Mouse (Mus musculus) kidney, embryonic 14.5 days (tissue): ENCODE data around the gene Tmprss4. TPM values are rescaled to one million over a fixed set of nuclear protein-coding genes. Genes with fewer than 3 reads are reported as not detected.

ENCODE experiments used
- ATAC-seq: fragments of 200-750 bp; cut with Nextera tagmentation; 2 replicates; pipeline ENCODE4 v1.8.0; 2017; ENCODE audit warnings: moderate number of reproducible peaks, mild to moderate bottlenecking, moderate TSS enrichment, moderate library complexity; ENCODE audit not compliant: low FRiP score, low TSS enrichment
- H3K27ac ChIP-seq: fragments of 300-500 bp; sonication (generic); 2 replicates; pipeline ENCODE4 v1.5.1; 2014; ENCODE audit warnings: low read depth, mild to moderate bottlenecking, low read length, moderate library complexity, mixed read lengths
- H3K27me3 ChIP-seq: fragments of 300-500 bp; sonication (generic); 2 replicates; pipeline ENCODE4 v1.6.1; 2014; ENCODE audit warnings: mild to moderate bottlenecking, low read length; ENCODE audit not compliant: control insufficient read depth, insufficient read depth
- H3K36me3 ChIP-seq: fragments of 300-500 bp; sonication (generic); 2 replicates; pipeline ENCODE4 v1.6.1; 2014; ENCODE audit warnings: low read length, mixed read lengths; ENCODE audit not compliant: control insufficient read depth, insufficient read depth
- H3K4me1 ChIP-seq: fragments of 300-500 bp; sonication (generic); 2 replicates; pipeline ENCODE4 v1.6.1; 2014; ENCODE audit warnings: low read length, mixed read lengths; ENCODE audit not compliant: control insufficient read depth, insufficient read depth
- H3K4me2 ChIP-seq: fragments of 300-500 bp; sonication (generic); replicated peaks from 2 replicates; pipeline ENCODE4 v1.6.1; 2014; ENCODE audit warnings: low read depth, mild to moderate bottlenecking, low read length
- H3K4me3 ChIP-seq: fragments of 300-500 bp; sonication (generic); 2 replicates; pipeline ENCODE4 v1.5.1; 2014; ENCODE audit warnings: mild to moderate bottlenecking, low read length
- H3K9ac ChIP-seq: fragments of 300-500 bp; sonication (generic); 2 replicates; pipeline ENCODE4 v1.6.1; 2014; ENCODE audit warnings: low read depth, mild to moderate bottlenecking, low read length, moderate library complexity
- H3K9me3 ChIP-seq: fragments of 300-500 bp; sonication (generic); 2 replicates; pipeline ENCODE4 v1.6.1; 2016; ENCODE audit warnings: low read length; ENCODE audit not compliant: control insufficient read depth
- WGBS: fragments of 180-500 bp; shearing (Covaris S2); extraction: QIAGEN DNeasy Blood & Tissue Kit; methylation state at CpG from one replicate; pipeline ENCODE4 v1.1.7; 2014; 5-methylcytosine and 5-hydroxymethylcytosine counted together
- polyA plus RNA-seq: library from polyadenylated mRNA; unstranded; fragments of >200 nt; fragmentation: Nextera tagmentation; extraction: Ambion mirVana; gene quantifications from 2 replicates; pipeline ENCODE4 v1.2.1, GENCODE M21; 2014

Gene Tmprss4
- polyA plus RNA-seq, 1 experiment from 2014 or later = 1.1 TPM

DNA sequence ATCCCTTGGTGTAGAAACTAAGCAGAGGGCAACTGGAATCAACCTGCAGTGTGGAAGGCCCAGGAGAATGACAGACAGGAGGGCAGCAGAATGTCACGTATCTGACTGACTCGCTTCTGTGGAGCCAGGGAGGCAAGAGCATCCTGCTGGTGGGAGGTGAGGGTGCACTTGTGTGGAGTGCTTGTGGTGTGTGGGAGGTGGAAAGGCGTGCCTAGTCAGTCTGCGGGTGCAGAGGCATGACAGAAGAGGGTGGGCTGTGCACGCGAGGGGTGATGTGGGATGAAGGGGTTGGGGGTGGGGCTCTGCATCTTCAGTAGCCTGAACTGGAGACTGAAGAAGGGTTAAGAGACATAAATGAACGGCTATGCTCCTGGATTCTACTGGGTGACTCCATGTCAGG lies 50.5 kb downstream of the Tmprss4 start:
- Histone ChIP-seq H3K27ac (no peak overlapping the region), H3K4me1 (no peaks in the 10 kb centered on the region), H3K27me3 (peaks cover 6% of the 10 kb centered on the region; the same call in 1 of the 2 replicates), H3K4me3 (no peak overlapping the region), H3K36me3 (no peaks in the 10 kb centered on the region), H3K4me2 (no peak overlapping the region), H3K9ac (no peak overlapping the region), H3K9me3 (peaks cover 2% of the 10 kb centered on the region; the same call in 1 of the 2 replicates)
- ATAC-seq = no peak
- 41% methylated on average over 7 of the region's 7 CpGs for WGBS

DNA sequence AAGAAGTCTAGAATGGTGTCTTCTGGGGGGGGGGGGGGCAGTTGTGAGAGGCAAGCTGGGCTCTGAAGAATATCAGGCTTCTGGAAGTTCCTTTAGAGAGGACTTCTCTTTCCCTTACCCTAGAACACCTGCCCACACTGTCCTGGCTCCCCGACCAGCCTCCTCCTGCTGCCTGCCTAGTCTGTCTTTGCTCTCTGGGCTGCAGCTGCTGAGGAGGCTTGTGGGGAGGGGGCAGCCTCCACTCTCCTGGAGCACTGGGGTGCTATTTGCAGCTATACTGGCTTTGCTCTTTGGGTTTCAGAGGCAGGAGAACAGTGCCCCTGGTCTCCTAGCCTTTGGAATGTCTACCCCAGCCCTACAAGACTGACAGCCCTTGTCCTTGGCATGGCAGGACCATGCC lies 53.0 kb downstream of the Tmprss4 start:
- no peak overlapping the region for H3K27ac ChIP-seq
- H3K4me1 ChIP-seq = peaks cover 2% of the 10 kb centered on the region; the same call in 1 of the 2 replicates
- H3K27me3 ChIP-seq = peaks cover 12% of the 10 kb centered on the region
- no peaks in the 10 kb centered on the region for H3K36me3 ChIP-seq
- H3K4me2 ChIP-seq = no peak overlapping the region
- 50% methylated on average over 1 of the region's 1 CpGs for WGBS
- no peak for ATAC-seq
- H3K9ac ChIP-seq = no peak overlapping the region
- H3K9me3 ChIP-seq = no peaks in the 10 kb centered on the region
- H3K4me3 ChIP-seq = no peak overlapping the region

GRCm38 (mm10) chr9:45146267-45146597 lies 57.7 kb downstream of the Tmprss4 start:
- Histone ChIP-seq H3K36me3 (no peaks in the 10 kb centered on the region), H3K9me3 (no peaks in the 10 kb centered on the region), H3K27me3 (peaks cover 36% of the 10 kb centered on the region), H3K4me2 (peak overlapping the region; percentile 75), H3K27ac (no peak overlapping the region), H3K9ac (peak overlapping the region; percentile 47), H3K4me3 (peak overlapping the region; percentile 33), H3K4me1 (peaks cover 7% of the 10 kb centered on the region; the same call in 1 of the 2 replicates)
- WGBS = 0% methylated on average over 5 of the region's 5 CpGs
- no peak; the same call in 1 of the 2 replicates for ATAC-seq

GRCm38 (mm10) chr9:45145533-45146266 lies 58.2 kb downstream of the Tmprss4 start:
- Histone ChIP-seq H3K9me3 (no peaks in the 10 kb centered on the region), H3K27ac (no peak overlapping the region), H3K27me3 (peaks cover 36% of the 10 kb centered on the region), H3K4me2 (peak overlapping the region; percentile 75), H3K36me3 (no peaks in the 10 kb centered on the region), H3K4me3 (peak overlapping the region; percentile 33), H3K9ac (peak overlapping the region; percentile 47), H3K4me1 (peaks cover 7% of the 10 kb centered on the region; the same call in 1 of the 2 replicates)
- 3% methylated on average over 27 of the region's 27 CpGs for WGBS
- peak; percentile 62 for ATAC-seq

DNA sequence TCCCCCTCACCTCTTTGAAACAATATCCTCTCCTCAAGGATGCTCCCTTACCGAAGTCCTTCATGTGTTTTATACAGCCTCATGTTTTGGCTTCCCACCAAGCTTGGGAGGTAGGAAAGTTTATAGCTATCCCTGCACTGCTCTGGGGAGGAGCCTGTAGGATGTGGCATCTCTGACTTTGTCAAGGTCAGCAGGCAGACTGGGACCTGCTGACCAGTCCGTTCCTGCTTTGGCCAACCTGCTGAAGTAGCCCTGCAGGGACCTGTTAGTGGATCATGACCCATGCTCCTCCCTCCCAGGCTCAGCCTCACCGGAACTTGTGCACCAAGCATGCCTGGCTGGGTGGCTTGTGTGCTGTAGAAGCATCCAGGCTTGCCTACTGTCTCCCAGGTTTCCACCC lies 61.2 kb downstream of the Tmprss4 start:
- 37% methylated on average over 3 of the region's 3 CpGs for WGBS
- no peaks in the 10 kb centered on the region for H3K9me3 ChIP-seq
- H3K27ac ChIP-seq = no peak overlapping the region
- no peak overlapping the region for H3K4me3 ChIP-seq
- no peak for ATAC-seq
- H3K36me3 ChIP-seq = no peaks in the 10 kb centered on the region
- no peak overlapping the region for H3K4me2 ChIP-seq
- H3K4me1 ChIP-seq = peaks cover 19% of the 10 kb centered on the region
- H3K9ac ChIP-seq = no peak overlapping the region
- H3K27me3 ChIP-seq = peaks cover 63% of the 10 kb centered on the region

DNA sequence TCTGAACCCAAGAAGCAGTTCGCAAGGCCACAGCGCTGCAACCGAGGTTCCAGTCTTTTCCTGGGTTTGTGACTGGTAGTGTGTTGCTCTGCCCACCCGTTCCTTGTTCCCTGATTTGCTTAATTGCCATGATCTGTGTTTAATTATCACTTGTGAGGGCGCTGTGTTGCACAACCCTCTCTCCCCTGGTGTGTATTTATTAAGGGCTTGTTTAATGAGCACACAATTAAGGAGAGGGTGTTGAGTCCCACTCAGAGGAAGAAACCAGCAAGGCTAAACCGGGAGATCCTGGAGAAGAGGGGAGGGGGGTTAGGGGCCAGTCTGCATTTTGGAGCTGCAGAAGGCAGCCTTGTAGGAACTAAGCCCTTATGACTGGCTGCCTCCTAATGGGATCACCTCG lies 62.9 kb downstream of the Tmprss4 start:
- H3K9ac ChIP-seq = no peak overlapping the region
- H3K4me2 ChIP-seq = no peak overlapping the region
- peaks cover 24% of the 10 kb centered on the region for H3K4me1 ChIP-seq
- ATAC-seq = no peak
- H3K9me3 ChIP-seq = no peaks in the 10 kb centered on the region
- H3K27ac ChIP-seq = no peak overlapping the region
- H3K27me3 ChIP-seq = peaks cover 66% of the 10 kb centered on the region
- no peaks in the 10 kb centered on the region for H3K36me3 ChIP-seq
- WGBS = 65% methylated on average over 7 of the region's 7 CpGs
- no peak overlapping the region for H3K4me3 ChIP-seq

GRCm38 (mm10) chr9:45139082-45139481 lies 64.8 kb downstream of the Tmprss4 start:
- Histone ChIP-seq H3K4me1 (peaks cover 19% of the 10 kb centered on the region; the same call in 1 of the 2 replicates), H3K4me2 (peak overlapping the region; percentile 95), H3K36me3 (no peaks in the 10 kb centered on the region), H3K4me3 (peak overlapping the region; percentile 50), H3K27ac (no peak overlapping the region), H3K27me3 (peaks cover 67% of the 10 kb centered on the region), H3K9me3 (no peaks in the 10 kb centered on the region), H3K9ac (peak overlapping the region; percentile 28; the same call in 1 of the 2 replicates)
- no peak for ATAC-seq
- WGBS = 2% methylated on average over 7 of the region's 7 CpGs

DNA sequence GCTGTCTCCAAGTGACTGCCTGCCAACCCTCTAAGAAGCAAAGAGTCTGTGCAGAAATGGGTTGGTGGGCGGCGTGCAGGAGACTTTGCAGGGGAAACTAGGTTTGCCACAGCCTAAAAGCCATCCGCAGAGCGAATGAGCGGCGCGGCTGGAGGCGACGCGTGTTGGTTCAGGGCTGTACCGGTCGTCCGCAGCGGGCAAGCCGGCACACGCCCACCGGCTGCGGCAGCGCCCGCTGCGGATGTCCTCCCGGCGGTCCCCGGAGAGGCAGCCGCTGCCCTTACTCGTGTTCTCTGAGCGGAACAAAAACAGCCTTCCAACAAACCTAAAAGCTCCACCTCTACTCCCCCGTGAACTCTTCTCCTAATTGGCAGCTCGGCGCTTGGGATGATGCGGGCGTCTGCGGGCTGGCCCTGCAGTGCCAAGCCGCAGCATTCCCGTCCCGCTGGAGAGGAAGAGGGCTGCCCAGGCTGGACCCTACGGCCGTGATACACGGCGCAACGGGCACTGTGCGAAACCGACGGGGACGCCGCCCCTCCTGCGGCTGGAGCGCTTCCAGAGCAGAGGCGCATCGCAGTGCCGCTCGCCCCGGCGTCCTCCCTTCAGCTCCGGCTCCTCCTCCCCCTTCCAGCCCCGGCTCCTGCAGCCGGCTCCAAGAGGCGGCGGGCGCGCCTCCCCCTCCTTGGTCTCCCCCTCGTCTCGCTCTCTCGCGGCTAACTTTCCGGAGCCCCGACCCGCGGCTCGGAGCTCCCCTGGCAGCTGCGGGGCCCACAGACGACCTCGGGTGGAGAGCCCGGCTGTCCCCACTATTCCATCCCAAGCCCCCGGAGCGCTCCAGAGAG lies 65.5 kb downstream of the Tmprss4 start, which contains the start of gene Scn4b:
Gene Scn4b (plus strand): TSS at position 205 of the 842 bp plus-strand sequence.
- H3K9me3 ChIP-seq = no peaks in the 10 kb centered on the region
- peak within 1 kb of the TSS; percentile 50 for H3K4me3 ChIP-seq
- peak within 1 kb of the TSS; percentile 95 for H3K4me2 ChIP-seq
- under 1% methylated on average over 76 of the region's 76 CpGs for WGBS
- H3K27ac ChIP-seq = no peak within 1 kb of the TSS
- peak within 1 kb of the TSS; percentile 28; the same call in 1 of the 2 replicates for H3K9ac ChIP-seq
- peaks cover 22% of the 10 kb centered on the region; the same call in 1 of the 2 replicates for H3K4me1 ChIP-seq
- peak; percentile 62 for ATAC-seq
- H3K36me3 ChIP-seq = no peaks in the 10 kb centered on the region
- H3K27me3 ChIP-seq = peaks cover 63% of the 10 kb centered on the region
